Mouse (Mus musculus) E14TG2a.4 (cell line): ENCODE data around the gene Tes.

ENCODE experiments used
- CTCF ChIP-seq: conservative IDR thresholded peaks from 2 replicates; pipeline ENCODE4 v1.5.1; 2014; ENCODE audit warnings: low read length
- POU5F1 ChIP-seq: IDR thresholded peaks from 2 replicates; pipeline ENCODE4 v1.6.1; 2014; ENCODE audit warnings: low read length, borderline replicate concordance

GRCm38 (mm10) chr6:17071899-17072298 is 7.0 kb downstream of the Tes start:
- TF ChIP-seq CTCF (no peak), POU5F1 (no peak)
